Mouse (Mus musculus): ENCODE measurements around the gene Gm4133.
"Not testable (repeated sequence)": the region's sequence is repeated elsewhere in the genome, so short reads cannot be mapped to it uniquely, and the experiment has no call there.

The Gm4133 gene

DNA sequence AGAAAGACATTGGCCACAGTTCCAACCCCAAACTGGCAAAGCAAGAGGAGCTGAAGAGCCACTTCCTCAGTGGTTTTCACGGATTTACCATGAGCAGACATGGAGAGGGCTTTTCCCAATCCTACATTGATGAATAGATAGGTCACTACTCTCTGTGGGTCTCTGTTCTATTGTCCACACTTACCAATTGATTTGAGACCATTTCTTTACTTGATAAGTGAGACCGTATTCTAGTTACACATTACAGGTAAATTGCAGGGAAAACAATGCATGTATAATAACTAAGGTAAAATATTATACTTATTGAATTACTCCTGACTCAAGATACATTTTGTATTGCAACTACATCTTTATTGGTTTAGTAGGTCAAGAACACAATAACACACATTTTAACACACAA is at the start of gene Gm4133:
TSS of gene Gm4133 (minus strand) at position 101 of the 400 bp plus-strand sequence.
- DNase-seq (ENCODE audit: low spot score in 2 of 2), result not testable (repeated sequence)

DNA sequence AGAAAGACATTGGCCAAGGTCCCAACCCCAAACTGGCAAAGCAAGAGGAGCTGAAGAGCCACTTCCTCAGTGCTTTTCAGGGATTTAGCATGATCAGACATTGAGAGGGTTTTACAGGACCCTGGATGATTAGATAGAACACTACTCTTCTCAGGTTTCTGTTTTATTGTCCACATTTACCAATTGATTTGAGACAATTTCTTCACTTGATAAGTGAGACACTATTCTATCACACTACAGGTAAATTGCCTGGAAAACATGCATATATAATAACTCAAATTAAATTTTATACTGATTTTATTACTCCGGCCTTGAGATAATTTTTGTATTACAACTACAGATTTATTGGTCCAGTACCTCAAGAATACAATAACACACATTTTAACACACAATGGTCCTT is 41.4 kb upstream of the Gm4133 start, which contains the start of gene Gm5728:
TSS of gene Gm5728 (minus strand) at position 101 of the 400 bp plus-strand sequence.
- not testable (repeated sequence) for DNase-seq (ENCODE audit: low spot score in 2 of 2)
